Mouse (Mus musculus) liver, adult 2 months (tissue): ENCODE measurements around the gene Zdhhc5. TPM values are rescaled to one million over a fixed set of nuclear protein-coding genes. Genes with fewer than 3 reads are reported as not detected.
A peak's percentile ranks its signal among the peaks of the same experiment; 100 is the strongest.

ENCODE experiments used
- DNase-seq: peaks from one replicate; pipeline ENCODE4 v3.0.0-alpha.2; 2011; ENCODE audit warnings: low read depth, low spot score; ENCODE audit errors: extremely low read depth
- H3K27ac ChIP-seq: fragments of 200-500 bp; replicated peaks from 2 replicates; pipeline ENCODE4 v1.5.1; 2012; ENCODE audit warnings: low read depth, mild to moderate bottlenecking, control low read depth, inconsistent platforms, low read length; ENCODE audit not compliant: insufficient read depth
- H3K27me3 ChIP-seq: fragments of 200-500 bp; 2 replicates; pipeline ENCODE4 v1.6.1; 2012; ENCODE audit warnings: mild to moderate bottlenecking, moderate library complexity, low read length, inconsistent platforms; ENCODE audit not compliant: control insufficient read depth, insufficient read depth
- H3K36me3 ChIP-seq: fragments of 200-500 bp; 2 replicates; pipeline ENCODE4 v1.6.1; 2012; ENCODE audit warnings: low read length, inconsistent platforms; ENCODE audit not compliant: control insufficient read depth, insufficient read depth
- H3K4me1 ChIP-seq: fragments of 200-500 bp; 2 replicates; pipeline ENCODE4 v1.6.1; 2011; ENCODE audit warnings: low read length; ENCODE audit not compliant: control insufficient read depth, insufficient read depth
- H3K4me3 ChIP-seq: fragments of 200-500 bp; 2 replicates; pipeline ENCODE4 v1.5.1; 2011; ENCODE audit warnings: low read depth, mild to moderate bottlenecking, control low read depth, low read length, moderate library complexity; ENCODE audit not compliant: insufficient read depth
- H3K79me2 ChIP-seq: fragments of 200-500 bp; 2 replicates; pipeline ENCODE4 v1.6.1; 2012; ENCODE audit warnings: inconsistent platforms, mild to moderate bottlenecking, low read length, moderate library complexity; ENCODE audit not compliant: control insufficient read depth, insufficient read depth
- H3K9ac ChIP-seq: fragments of 200-500 bp; 2 replicates; pipeline ENCODE4 v1.6.1; 2012; ENCODE audit warnings: low read depth, mild to moderate bottlenecking, control low read depth, inconsistent platforms, low read length
- CTCF ChIP-seq: fragments of 200-500 bp; IDR thresholded peaks from 2 replicates; pipeline ENCODE4 v1.5.1; 2011; ENCODE audit warnings: low read depth, low read length, control low read depth
- POLR2A ChIP-seq: fragments of 200-500 bp; IDR thresholded peaks from 2 replicates; pipeline ENCODE4 v1.6.1; 2011; ENCODE audit warnings: low read length, control low read depth; ENCODE audit not compliant: insufficient read depth; ENCODE audit errors: extremely low read depth
- WGBS: fragments of 180-500 bp; shearing (Covaris S2); methylation state at CpG from one replicate; pipeline ENCODE4 v1.1.7; 2018; 5-methylcytosine and 5-hydroxymethylcytosine counted together
- polyA plus RNA-seq: library from polyadenylated mRNA; depleted of rRNA; stranded (reverse); fragments of >200 nt; gene quantifications from 2 replicates; pipeline ENCODE4 v1.2.3, GENCODE M21; 2012
- total RNA-seq: library from RNA; depleted of rRNA; stranded (reverse); fragments of >200 nt; gene quantifications from 2 replicates; pipeline ENCODE4 v1.2.3, GENCODE M21; 2014

The Zdhhc5 gene
- total and polyA plus RNA-seq, 2 experiments: 21.9 to 36.1 TPM

GRCm38 (mm10) chr2:84703497-84703896 lies 11.5 kb downstream of the Zdhhc5 start:
- H3K4me3 ChIP-seq: no peak overlapping the region
- TF ChIP-seq CTCF: no peak
- no peak for TF ChIP-seq POLR2A
- H3K4me1 ChIP-seq: peaks cover 12% of the 10 kb centered on the region
- peaks cover 5% of the 10 kb centered on the region; the same call in 1 of the 2 replicates for H3K79me2 ChIP-seq
- H3K27ac ChIP-seq: no peak overlapping the region
- 83% methylated on average over 1 of the region's 1 CpGs for WGBS
- no peak overlapping the region for H3K9ac ChIP-seq
- no peak for DNase-seq
- H3K27me3 ChIP-seq: no peaks in the 10 kb centered on the region
- peaks cover 32% of the 10 kb centered on the region for H3K36me3 ChIP-seq

- Histone ChIP-seq H3K4me3 (no peak overlapping the region), H3K27me3 (no peaks in the 10 kb centered on the region), H3K36me3 (peaks cover 58% of the 10 kb centered on the region), H3K27ac (no peak overlapping the region), H3K9ac (no peak overlapping the region), H3K79me2 (no peaks in the 10 kb centered on the region), H3K4me1 (no peaks in the 10 kb centered on the region)
- DNase-seq: no peak
- TF ChIP-seq POLR2A (no peak), CTCF (no peak)
- 95% methylated on average over 5 of the region's 5 CpGs for WGBS
Measured at GRCm38 (mm10) chr2:84695007-84695695, 19.8 kb downstream of the Zdhhc5 start.

- peaks cover 75% of the 10 kb centered on the region for H3K36me3 ChIP-seq
- 92% methylated on average over 12 of the region's 12 CpGs for WGBS
- no peak overlapping the region for H3K4me3 ChIP-seq
- H3K4me1 ChIP-seq: no peaks in the 10 kb centered on the region
- no peaks in the 10 kb centered on the region for H3K27me3 ChIP-seq
- no peak overlapping the region for H3K9ac ChIP-seq
- no peak overlapping the region for H3K27ac ChIP-seq
- no peak for TF ChIP-seq POLR2A
- TF ChIP-seq CTCF: no peak
- DNase-seq: no peak
- H3K79me2 ChIP-seq: no peaks in the 10 kb centered on the region
Measured at GRCm38 (mm10) chr2:84690050-84690449, 24.9 kb downstream of the Zdhhc5 start.

- Histone ChIP-seq H3K4me1 (no peaks in the 10 kb centered on the region), H3K27ac (no peak overlapping the region), H3K79me2 (no peaks in the 10 kb centered on the region), H3K36me3 (peaks cover 63% of the 10 kb centered on the region), H3K9ac (no peak overlapping the region), H3K27me3 (no peaks in the 10 kb centered on the region), H3K4me3 (no peak overlapping the region)
- TF ChIP-seq CTCF (no peak), POLR2A (no peak)
- 90% methylated on average over 2 of the region's 2 CpGs for WGBS
- no peak for DNase-seq
Measured at GRCm38 (mm10) chr2:84688080-84688844, 26.7 kb downstream of the Zdhhc5 start.

- Histone ChIP-seq H3K9ac (no peak overlapping the region), H3K27ac (no peak overlapping the region), H3K36me3 (peaks cover 24% of the 10 kb centered on the region), H3K79me2 (peaks cover 6% of the 10 kb centered on the region; the same call in 1 of the 2 replicates), H3K4me3 (no peak overlapping the region), H3K4me1 (no peaks in the 10 kb centered on the region; the same call in 1 of the 2 replicates), H3K27me3 (no peaks in the 10 kb centered on the region)
- TF ChIP-seq POLR2A: no peak
- TF ChIP-seq CTCF: no peak
- DNase-seq: no peak
- 76% methylated on average over 6 of the region's 6 CpGs for WGBS
Measured at GRCm38 (mm10) chr2:84682605-84683183, 32.3 kb downstream of the Zdhhc5 start.

- H3K4me1 ChIP-seq: peaks cover 1% of the 10 kb centered on the region; the same call in 1 of the 2 replicates
- H3K4me3 ChIP-seq: peak within 1 kb of the TSS; percentile 98
- H3K27ac ChIP-seq: no peak within 1 kb of the TSS
- 14% methylated on average over 8 of the region's 8 CpGs for WGBS
- peaks cover 6% of the 10 kb centered on the region; the same call in 1 of the 2 replicates for H3K79me2 ChIP-seq
- DNase-seq: no peak
- peaks cover 17% of the 10 kb centered on the region for H3K36me3 ChIP-seq
- H3K27me3 ChIP-seq: no peaks in the 10 kb centered on the region
- H3K9ac ChIP-seq: peak within 1 kb of the TSS; percentile 89
- TF ChIP-seq CTCF (no peak), POLR2A (no peak)
Measured at GRCm38 (mm10) chr2:84679016-84679415, 36.0 kb downstream of the Zdhhc5 start, which contains the start of gene Tmx2. TSS of gene Tmx2 (minus strand) at chr2:84679140.
